Mouse (Mus musculus): Measurements from ENCODE around the gene Ubxn7.

DNA sequence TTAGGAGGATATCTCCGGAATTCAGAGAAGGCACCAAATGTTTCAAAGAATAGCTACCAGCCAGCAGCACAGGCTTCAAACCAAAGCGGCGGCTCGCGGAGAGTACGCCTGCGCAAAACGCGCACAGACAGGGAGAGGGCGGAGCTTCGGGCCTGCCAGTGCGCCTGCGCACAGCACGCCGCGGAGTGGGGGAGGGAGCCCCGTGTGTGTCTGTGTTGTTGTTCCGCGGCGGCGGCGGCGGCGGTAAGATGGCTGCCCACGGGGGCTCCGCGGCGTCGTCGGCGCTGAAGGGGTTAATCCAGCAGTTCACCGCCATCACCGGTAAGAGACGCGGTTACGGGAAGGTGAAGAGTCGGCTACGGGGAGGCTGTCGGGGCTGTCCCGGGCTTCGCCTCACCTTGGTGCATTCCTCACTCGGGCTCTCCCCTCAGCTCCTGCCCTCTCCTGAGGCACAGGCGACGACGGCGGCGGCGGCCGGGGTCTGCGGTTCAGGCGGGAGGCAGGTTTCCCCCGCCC lies at the start of gene Ubxn7:
- TF ChIP-seq CTCF (IDR thresholded peaks at IDR 0.05; ENCODE audit: low read depth) = no peak
- TF ChIP-seq EP300 (optimal IDR thresholded peaks at IDR 0.05) = no peak

Measured in stomach, postnatal 0 days (tissue).